Mouse (Mus musculus): Measurements from ENCODE around the gene Tmem238. TPM values are rescaled to one million over a fixed set of nuclear protein-coding genes. Genes with fewer than 3 reads are reported as not detected.

Gene Tmem238
- polyA plus RNA-seq, 1 experiment from 2014 or later = 32.8 TPM

GRCm38 (mm10) chr7:4741672-4742481 lies 47.6 kb downstream of the Tmem238 start:
- ATAC-seq = no peak
- Histone ChIP-seq H3K27me3 (replicated peaks; ENCODE audit: control insufficient read depth, insufficient read depth, low read length) (no peaks in the 10 kb centered on the region), H3K9ac (ENCODE audit: low read depth, low read length) (peak overlapping the region; percentile 84), H3K9me3 (ENCODE audit: control insufficient read depth, low read length) (no peaks in the 10 kb centered on the region), H3K4me1 (ENCODE audit: control insufficient read depth, insufficient read depth, low read length) (peaks cover 23% of the 10 kb centered on the region), H3K4me2 (ENCODE audit: low read depth, low read length) (peak overlapping the region; percentile 68), H3K27ac (ENCODE audit: low read length) (peak overlapping the region; percentile 89), H3K36me3 (ENCODE audit: control insufficient read depth, insufficient read depth, low read length) (peaks cover 20% of the 10 kb centered on the region), H3K4me3 (ENCODE audit: low read length) (peak overlapping the region; percentile 80; the same call in 1 of the 2 replicates)
- 76% methylated on average over 21 of the region's 21 CpGs for WGBS

GRCm38 (mm10) chr7:4741151-4741550 lies 48.3 kb downstream of the Tmem238 start:
- 4% methylated on average over 4 of the region's 4 CpGs for WGBS
- peak overlapping the region; percentile 80 for H3K4me3 ChIP-seq (ENCODE audit: low read length)
- peak overlapping the region; percentile 68 for H3K4me2 ChIP-seq (ENCODE audit: low read depth, low read length)
- peaks cover 14% of the 10 kb centered on the region for H3K36me3 ChIP-seq (ENCODE audit: control insufficient read depth, insufficient read depth, low read length)
- no peaks in the 10 kb centered on the region for H3K9me3 ChIP-seq (ENCODE audit: control insufficient read depth, low read length)
- peak overlapping the region; percentile 89 for H3K27ac ChIP-seq (ENCODE audit: low read length)
- 0 out of 2 replicates have a peak, but pooled peaks have one; percentile 11 for ATAC-seq
- peaks cover 23% of the 10 kb centered on the region for H3K4me1 ChIP-seq (ENCODE audit: control insufficient read depth, insufficient read depth, low read length)
- H3K27me3 ChIP-seq (replicated peaks; ENCODE audit: control insufficient read depth, insufficient read depth, low read length) = no peaks in the 10 kb centered on the region
- peak overlapping the region; percentile 84 for H3K9ac ChIP-seq (ENCODE audit: low read depth, low read length)

- peak overlapping the region; percentile 80 for H3K4me3 ChIP-seq (ENCODE audit: low read length)
- ATAC-seq = peak; percentile 37
- peak overlapping the region; percentile 84 for H3K9ac ChIP-seq (ENCODE audit: low read depth, low read length)
- peak overlapping the region; percentile 68 for H3K4me2 ChIP-seq (ENCODE audit: low read depth, low read length)
- H3K4me1 ChIP-seq (ENCODE audit: control insufficient read depth, insufficient read depth, low read length) = peaks cover 23% of the 10 kb centered on the region
- H3K9me3 ChIP-seq (ENCODE audit: control insufficient read depth, low read length) = no peaks in the 10 kb centered on the region
- peaks cover 6% of the 10 kb centered on the region; the same call in 1 of the 2 replicates for H3K36me3 ChIP-seq (ENCODE audit: control insufficient read depth, insufficient read depth, low read length)
- H3K27ac ChIP-seq (ENCODE audit: low read length) = peak overlapping the region; percentile 89
- WGBS = under 1% methylated on average over 12 of the region's 14 CpGs
- no peaks in the 10 kb centered on the region for H3K27me3 ChIP-seq (replicated peaks; ENCODE audit: control insufficient read depth, insufficient read depth, low read length)
These were observed 49.1 kb downstream of the Tmem238 start for GRCm38 (mm10) chr7:4740309-4740727.

GRCm38 (mm10) chr7:4739544-4740275 lies 49.7 kb downstream of the Tmem238 start, which contains the start of gene Kmt5c:
Gene Kmt5c, plus strand, starts transcription at chr7:4740115.
- H3K4me1 ChIP-seq (ENCODE audit: control insufficient read depth, insufficient read depth, low read length) = peaks cover 23% of the 10 kb centered on the region
- H3K27me3 ChIP-seq (replicated peaks; ENCODE audit: control insufficient read depth, insufficient read depth, low read length) = no peaks in the 10 kb centered on the region
- H3K27ac ChIP-seq (ENCODE audit: low read length) = peak within 1 kb of the TSS; percentile 89
- ATAC-seq = peak; percentile 96
- peak within 1 kb of the TSS; percentile 80 for H3K4me3 ChIP-seq (ENCODE audit: low read length)
- peak within 1 kb of the TSS; percentile 68 for H3K4me2 ChIP-seq (ENCODE audit: low read depth, low read length)
- H3K9ac ChIP-seq (ENCODE audit: low read depth, low read length) = peak within 1 kb of the TSS; percentile 84
- no peaks in the 10 kb centered on the region for H3K9me3 ChIP-seq (ENCODE audit: control insufficient read depth, low read length)
- WGBS = under 1% methylated on average over 36 of the region's 44 CpGs
- H3K36me3 ChIP-seq (ENCODE audit: control insufficient read depth, insufficient read depth, low read length) = peaks cover 4% of the 10 kb centered on the region; the same call in 1 of the 2 replicates

- H3K9ac ChIP-seq (ENCODE audit: low read depth, low read length) = peak overlapping the region; percentile 34; the same call in 1 of the 2 replicates
- 45% methylated on average over 10 of the region's 10 CpGs for WGBS
- peak overlapping the region; percentile 37 for H3K4me3 ChIP-seq (ENCODE audit: low read length)
- ATAC-seq = no peak
- peak overlapping the region; percentile 60 for H3K27ac ChIP-seq (ENCODE audit: low read length)
- H3K36me3 ChIP-seq (ENCODE audit: control insufficient read depth, insufficient read depth, low read length) = 0 out of 2 replicates have a peak, but pooled peaks cover 2% of the 10 kb centered on the region
- peak overlapping the region; percentile 52 for H3K4me2 ChIP-seq (ENCODE audit: low read depth, low read length)
- H3K4me1 ChIP-seq (ENCODE audit: control insufficient read depth, insufficient read depth, low read length) = peaks cover 23% of the 10 kb centered on the region
- H3K9me3 ChIP-seq (ENCODE audit: control insufficient read depth, low read length) = no peaks in the 10 kb centered on the region
- H3K27me3 ChIP-seq (replicated peaks; ENCODE audit: control insufficient read depth, insufficient read depth, low read length) = no peaks in the 10 kb centered on the region
These were observed 50.4 kb downstream of the Tmem238 start for GRCm38 (mm10) chr7:4739041-4739543.

Other genes with a start within 250 kb of the Tmem238 start
- gene Syt5, start 242.1 kb downstream of the Tmem238 start, polyA plus RNA-seq (2015; fragmentation: Nextera tagmentation; extraction: Ambion mirVana) = 5.9 and 6.8 TPM in 2 replicates
- gene Ptprh, start 185.6 kb downstream of the Tmem238 start, polyA plus RNA-seq (2015; fragmentation: Nextera tagmentation; extraction: Ambion mirVana) = 3.0 and 4.7 TPM in 2 replicates
- 16.3 and 23.2 TPM in 2 replicates for gene Tmem86b, start 158.2 kb downstream of the Tmem238 start, polyA plus RNA-seq (2015; fragmentation: Nextera tagmentation; extraction: Ambion mirVana)
- 2.6 and 2.9 TPM in 2 replicates for gene Ppp6r1, start 130.6 kb downstream of the Tmem238 start, polyA plus RNA-seq (2015; fragmentation: Nextera tagmentation; extraction: Ambion mirVana)
- 84.9 and 95.4 TPM in 2 replicates for gene Hspbp1, start 104.6 kb downstream of the Tmem238 start, polyA plus RNA-seq (2015; fragmentation: Nextera tagmentation; extraction: Ambion mirVana)
- 0.86 and 1.4 TPM in 2 replicates for gene Brsk1, start 99.1 kb downstream of the Tmem238 start, polyA plus RNA-seq (2015; fragmentation: Nextera tagmentation; extraction: Ambion mirVana)
- gene Tmem150b, start 64.4 kb downstream of the Tmem238 start, polyA plus RNA-seq (2015; fragmentation: Nextera tagmentation; extraction: Ambion mirVana) = 4.4 and 5.4 TPM in 2 replicates
- 66.7 and 76.0 TPM in 2 replicates for gene Kmt5c, start 49.5 kb downstream of the Tmem238 start, polyA plus RNA-seq (2015; fragmentation: Nextera tagmentation; extraction: Ambion mirVana)
- 38.1 and 50.6 TPM in 2 replicates for gene Cox6b2, start 36.6 kb downstream of the Tmem238 start, polyA plus RNA-seq (2015; fragmentation: Nextera tagmentation; extraction: Ambion mirVana)
- not detected in 2 replicates for gene Fam71e2, start 18.4 kb downstream of the Tmem238 start, polyA plus RNA-seq (2015; fragmentation: Nextera tagmentation; extraction: Ambion mirVana)
- 0.09 TPM in 1 of 2 replicates, not detected in the other for gene Il11, start 6.8 kb downstream of the Tmem238 start, polyA plus RNA-seq (2015; fragmentation: Nextera tagmentation; extraction: Ambion mirVana)
- 0.75 and 1.0 TPM in 2 replicates for gene Tmem190, start 6.7 kb downstream of the Tmem238 start, polyA plus RNA-seq (2015; fragmentation: Nextera tagmentation; extraction: Ambion mirVana)
- gene Rpl28, start 3.2 kb upstream of the Tmem238 start, polyA plus RNA-seq (2015; fragmentation: Nextera tagmentation; extraction: Ambion mirVana) = 320 and 345 TPM in 2 replicates
- 238 and 256 TPM in 2 replicates for gene Ube2s, start 22.9 kb upstream of the Tmem238 start, polyA plus RNA-seq (2015; fragmentation: Nextera tagmentation; extraction: Ambion mirVana)
- gene Shisa7, start 55.0 kb upstream of the Tmem238 start, polyA plus RNA-seq (2015; fragmentation: Nextera tagmentation; extraction: Ambion mirVana) = 0.12 and 0.15 TPM in 2 replicates
- 17.8 and 22.9 TPM in 2 replicates for gene Isoc2b, start 80.6 kb upstream of the Tmem238 start, polyA plus RNA-seq (2015; fragmentation: Nextera tagmentation; extraction: Ambion mirVana)
- gene Isoc2a, start 87.5 kb upstream of the Tmem238 start, polyA plus RNA-seq (2015; fragmentation: Nextera tagmentation; extraction: Ambion mirVana) = 1.4 TPM in 2 replicates
- not detected in 2 replicates for gene Gm36210, start 116.9 kb upstream of the Tmem238 start, polyA plus RNA-seq (2015; fragmentation: Nextera tagmentation; extraction: Ambion mirVana)
- gene Zfp628, start 125.6 kb upstream of the Tmem238 start, polyA plus RNA-seq (2015; fragmentation: Nextera tagmentation; extraction: Ambion mirVana) = 2.7 TPM in 2 replicates
- gene Nat14, start 132.4 kb upstream of the Tmem238 start, polyA plus RNA-seq (2015; fragmentation: Nextera tagmentation; extraction: Ambion mirVana) = 3.1 and 3.6 TPM in 2 replicates
- 3.6 and 3.7 TPM in 2 replicates for gene Ssc5d, start 136.1 kb upstream of the Tmem238 start, polyA plus RNA-seq (2015; fragmentation: Nextera tagmentation; extraction: Ambion mirVana)
- gene Sbk2, start 174.8 kb upstream of the Tmem238 start, polyA plus RNA-seq (2015; fragmentation: Nextera tagmentation; extraction: Ambion mirVana) = 0.56 and 0.58 TPM in 2 replicates
- gene Sbk3, start 181.5 kb upstream of the Tmem238 start, polyA plus RNA-seq (2015; fragmentation: Nextera tagmentation; extraction: Ambion mirVana) = not detected in 2 replicates
- gene Zfp579, start 206.5 kb upstream of the Tmem238 start, polyA plus RNA-seq (2015; fragmentation: Nextera tagmentation; extraction: Ambion mirVana) = 20.3 and 21.7 TPM in 2 replicates
- gene Zfp524, start 224.8 kb upstream of the Tmem238 start, polyA plus RNA-seq (2015; fragmentation: Nextera tagmentation; extraction: Ambion mirVana) = 24.3 and 27.3 TPM in 2 replicates
- gene Fiz1, start 225.0 kb upstream of the Tmem238 start, polyA plus RNA-seq (2015; fragmentation: Nextera tagmentation; extraction: Ambion mirVana) = 25.4 and 27.1 TPM in 2 replicates
- 3.6 and 4.7 TPM in 2 replicates for gene Gm44973, start 225.8 kb upstream of the Tmem238 start, polyA plus RNA-seq (2015; fragmentation: Nextera tagmentation; extraction: Ambion mirVana)
- 3.5 and 4.0 TPM in 2 replicates for gene Zfp865, start 230.7 kb upstream of the Tmem238 start, polyA plus RNA-seq (2015; fragmentation: Nextera tagmentation; extraction: Ambion mirVana)
- gene Ccdc106, start 230.9 kb upstream of the Tmem238 start, polyA plus RNA-seq (2015; fragmentation: Nextera tagmentation; extraction: Ambion mirVana) = 10.1 and 13.7 TPM in 2 replicates
- not detected in 2 replicates for gene 4632433K11Rik, start 244.5 kb upstream of the Tmem238 start, polyA plus RNA-seq (2015; fragmentation: Nextera tagmentation; extraction: Ambion mirVana)
- gene Zfp784, start 248.8 kb upstream of the Tmem238 start, polyA plus RNA-seq (2015; fragmentation: Nextera tagmentation; extraction: Ambion mirVana) = 7.9 and 8.0 TPM in 2 replicates

Measured in intestine, embryonic 16.5 days (tissue).